Mouse (Mus musculus): Measurements from ENCODE around the gene Chd5. TPM values are rescaled to one million over a fixed set of nuclear protein-coding genes. Genes with fewer than 3 reads are reported as not detected.
A peak's percentile ranks its signal among the peaks of the same experiment; 100 is the strongest.

The Chd5 gene
- total RNA-seq, 2 experiments from 2014 or later = 176 to 179 TPM

- no peak for DNase-seq (ENCODE audit: extremely low spot score in 1 of 2, low spot score in 2 of 2)
- intact Hi-C loops (cut with DNase I) = no loop called here
Measured at GRCm38 (mm10) chr4:152406531-152406930, 68.1 kb downstream of the Chd5 start.

- intact Hi-C loops (cut with DNase I) = no loop called here
- no peak for DNase-seq (ENCODE audit: extremely low spot score in 1 of 2, low spot score in 2 of 2)
Measured at GRCm38 (mm10) chr4:152410961-152411360, 72.5 kb downstream of the Chd5 start.

- DNase-seq (ENCODE audit: extremely low spot score in 1 of 2, low spot score in 2 of 2) = no peak
- intact Hi-C loops (cut with DNase I) = no loop called here
Measured at GRCm38 (mm10) chr4:152412524-152413080, 74.2 kb downstream of the Chd5 start.

GRCm38 (mm10) chr4:152418229-152419060 lies 80.0 kb downstream of the Chd5 start:
- intact Hi-C loops (cut with DNase I) = no loop called here
- no peak for DNase-seq (ENCODE audit: extremely low spot score in 1 of 2, low spot score in 2 of 2)

- DNase-seq (ENCODE audit: extremely low spot score in 1 of 2, low spot score in 2 of 2) = no peak
- intact Hi-C loops (cut with DNase I) = no loop called here
Measured at GRCm38 (mm10) chr4:152423576-152423975, 85.1 kb downstream of the Chd5 start.

GRCm38 (mm10) chr4:152424341-152424740 lies 85.9 kb downstream of the Chd5 start:
- no peak for DNase-seq (ENCODE audit: extremely low spot score in 1 of 2, low spot score in 2 of 2)
- intact Hi-C loops (cut with DNase I) = no loop called here

- no peak for DNase-seq (ENCODE audit: extremely low spot score in 1 of 2, low spot score in 2 of 2)
- intact Hi-C loops (cut with DNase I) = no loop called here
Measured at GRCm38 (mm10) chr4:152424922-152425321, 86.5 kb downstream of the Chd5 start.

GRCm38 (mm10) chr4:152428259-152428658 lies 89.8 kb downstream of the Chd5 start:
- intact Hi-C loops (cut with DNase I) = no loop called here
- no peak for DNase-seq (ENCODE audit: extremely low spot score in 1 of 2, low spot score in 2 of 2)

GRCm38 (mm10) chr4:152432308-152432707 lies 93.9 kb downstream of the Chd5 start:
- no peak for DNase-seq (ENCODE audit: extremely low spot score in 1 of 2, low spot score in 2 of 2)
- intact Hi-C loops (cut with DNase I) = loop anchor here (5.0 kb wide), 1 partner anchor 255 kb away; the partner anchor contains the start of gene Acot7

- intact Hi-C loops (cut with DNase I) = loop anchor here (2.0 to 5.0 kb wide), 2 partner anchors 102 to 258 kb away; partner anchors contain the start of gene Acot7
- DNase-seq (ENCODE audit: extremely low spot score in 1 of 2, low spot score in 2 of 2) = peak; percentile 91 to 93
Measured at GRCm38 (mm10) chr4:152434836-152435235, 96.4 kb downstream of the Chd5 start.

- intact Hi-C loops (cut with DNase I) = loop anchor here (2.0 kb wide), 1 partner anchor 102 kb away; no protein-coding TSS in a partner anchor
- peak; percentile 67 to 86 for DNase-seq (ENCODE audit: extremely low spot score in 1 of 2, low spot score in 2 of 2)
Measured at GRCm38 (mm10) chr4:152435255-152435654, 96.8 kb downstream of the Chd5 start.

Other genes with a start within 250 kb of the Chd5 start
- 1 to 10 TPM; 3.9 to 4.7 TPM for gene Tnfrsf25, start 222.7 kb upstream of the Chd5 start, total RNA-seq (2021)
- under 1 TPM; 0.32 to 0.41 TPM for gene Espn, start 186.3 kb upstream of the Chd5 start, total RNA-seq (2021)
- not detected for gene Hes2, start 179.8 kb upstream of the Chd5 start, total RNA-seq (2021)
- 100 to 1,000 TPM; 415 to 420 TPM for gene Acot7, start 160.5 kb upstream of the Chd5 start, total RNA-seq (2021)
- gene Gpr153, start 64.4 kb upstream of the Chd5 start, total RNA-seq (2021) = 10 to 100 TPM; 32.9 to 35.7 TPM
- gene Hes3, start 47.0 kb upstream of the Chd5 start, total RNA-seq (2021) = not detected
- gene Icmt, start 41.4 kb upstream of the Chd5 start, total RNA-seq (2021) = 10 to 100 TPM; 31.7 to 32.3 TPM
- 1 to 10 TPM; 1.1 to 4.5 TPM for gene Rnf207, start 19.7 kb upstream of the Chd5 start, total RNA-seq (2021)
- 100 to 1,000 TPM; 224 to 239 TPM for gene Rpl22, start 12.9 kb upstream of the Chd5 start, total RNA-seq (2021)
- 10 to 100 TPM; 14.6 to 15.1 TPM for gene Nphp4, start 138.1 kb downstream of the Chd5 start, total RNA-seq (2021)
- 100 to 1,000 TPM; 123 to 134 TPM for gene Kcnab2, start 139.2 kb downstream of the Chd5 start, total RNA-seq (2021)